Mouse (Mus musculus): ENCODE data around the gene Cdc6.

- TF ChIP-seq CTCF (IDR thresholded peaks at IDR 0.05; ENCODE audit: borderline replicate concordance, insufficient read depth, low read depth, low read length): no peak
- no peak for TF ChIP-seq POLR2A (IDR thresholded peaks at IDR 0.05; ENCODE audit: borderline replicate concordance, insufficient read depth, low read length)
Measured at GRCm38 (mm10) chr11:98954801-98955706, 47.5 kb downstream of the Cdc6 start.

Data from cerebellum, adult 2 months (tissue).